Mouse (Mus musculus): Measurements from ENCODE around the gene Xpnpep2. TPM values are rescaled to one million over a fixed set of nuclear protein-coding genes. Genes with fewer than 3 reads are reported as not detected.

The Xpnpep2 gene
- polyA plus RNA-seq, 1 experiment from 2014 or later: 0.72 TPM

GRCm38 (mm10) chrX:48138011-48138410 is 29.5 kb downstream of the Xpnpep2 start:
- WGBS (ENCODE audit: insufficient replicate concordance): 56% methylated on average over 6 of the region's 6 CpGs
- H3K27ac ChIP-seq (ENCODE audit: low read depth, low read length): no peak overlapping the region
- H3K4me2 ChIP-seq: no peak overlapping the region

GRCm38 (mm10) chrX:48138539-48139275 is 30.2 kb downstream of the Xpnpep2 start:
- Histone ChIP-seq H3K4me1 (ENCODE audit: control insufficient read depth, insufficient read depth, low read length) (no peaks in the 10 kb centered on the region; the same call in 1 of the 2 replicates), H3K9ac (ENCODE audit: low read depth, low read length) (no peak overlapping the region), H3K9me3 (replicated peaks; ENCODE audit: control insufficient read depth, low read length) (no peaks in the 10 kb centered on the region), H3K36me3 (ENCODE audit: control insufficient read depth, insufficient read depth, low read length) (no peaks in the 10 kb centered on the region), H3K4me3 (ENCODE audit: low read depth, low read length) (no peak overlapping the region), H3K27me3 (ENCODE audit: control insufficient read depth, insufficient read depth, low read length) (peaks cover 5% of the 10 kb centered on the region), H3K4me2 (no peak overlapping the region), H3K27ac (ENCODE audit: low read depth, low read length) (no peak overlapping the region)
- no peak for ATAC-seq (replicated peaks; ENCODE audit: insufficient number of reproducible peaks, low FRiP score, low TSS enrichment)
- 43% methylated on average over 7 of the region's 7 CpGs for WGBS (ENCODE audit: insufficient replicate concordance)

More at GRCm38 (mm10) chrX:48138011-48138410, 29.5 kb downstream of the Xpnpep2 start:
- peaks cover 5% of the 10 kb centered on the region for H3K27me3 ChIP-seq (ENCODE audit: control insufficient read depth, insufficient read depth, low read length)
- no peaks in the 10 kb centered on the region; the same call in 1 of the 2 replicates for H3K4me1 ChIP-seq (ENCODE audit: control insufficient read depth, insufficient read depth, low read length)
- no peak overlapping the region for H3K9ac ChIP-seq (ENCODE audit: low read depth, low read length)
- ATAC-seq (replicated peaks; ENCODE audit: insufficient number of reproducible peaks, low FRiP score, low TSS enrichment): no peak
- H3K4me3 ChIP-seq (ENCODE audit: low read depth, low read length): no peak overlapping the region
- no peaks in the 10 kb centered on the region for H3K9me3 ChIP-seq (replicated peaks; ENCODE audit: control insufficient read depth, low read length)
- H3K36me3 ChIP-seq (ENCODE audit: control insufficient read depth, insufficient read depth, low read length): no peaks in the 10 kb centered on the region

DNA sequence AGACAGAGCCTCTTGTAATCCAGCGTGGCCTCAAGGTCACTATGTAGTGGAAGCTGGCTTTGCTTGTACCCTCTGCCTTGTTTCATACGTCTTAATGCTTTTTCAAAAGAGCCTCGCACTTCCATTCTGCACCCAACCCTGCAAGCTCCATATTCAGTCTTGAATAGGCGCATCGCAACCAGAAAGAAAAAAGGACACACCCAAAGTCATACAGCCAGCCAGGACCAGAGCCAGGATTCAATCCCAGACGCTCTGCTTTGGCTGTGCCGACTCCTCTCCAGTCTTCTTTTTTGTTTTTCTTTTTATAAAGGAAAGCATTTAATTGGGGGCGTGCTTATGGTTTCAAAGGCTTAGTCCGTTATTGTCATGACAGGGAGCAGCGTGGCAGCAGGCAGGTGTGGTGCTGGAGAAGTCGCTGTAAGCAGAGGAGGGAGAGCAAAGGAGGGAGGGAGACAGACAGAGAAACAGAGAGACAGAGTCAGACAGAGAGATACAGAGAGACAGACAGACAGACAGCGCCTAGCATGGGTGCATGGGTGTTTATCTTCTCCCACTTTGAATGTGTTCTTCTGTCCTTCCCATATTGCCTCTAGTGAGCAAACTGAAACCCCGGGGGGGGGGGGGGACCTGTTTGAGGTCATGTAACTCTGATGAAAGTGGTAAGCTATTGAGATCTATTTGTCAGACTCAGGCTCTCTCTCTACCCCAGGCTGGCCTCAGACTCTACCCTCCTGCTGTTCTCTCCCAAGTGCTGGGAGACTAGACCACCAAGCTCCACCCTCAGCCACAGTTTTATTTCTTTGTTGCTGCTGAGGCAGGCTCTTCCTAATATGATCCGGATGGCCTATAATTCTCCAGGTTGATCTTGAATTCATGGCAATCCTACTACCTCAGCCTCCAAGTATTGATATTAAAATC is 31.1 kb downstream of the Xpnpep2 start:
- H3K36me3 ChIP-seq (ENCODE audit: control insufficient read depth, insufficient read depth, low read length): no peaks in the 10 kb centered on the region
- peaks cover 5% of the 10 kb centered on the region for H3K27me3 ChIP-seq (ENCODE audit: control insufficient read depth, insufficient read depth, low read length)
- H3K27ac ChIP-seq (ENCODE audit: low read depth, low read length): no peak overlapping the region
- H3K9ac ChIP-seq (ENCODE audit: low read depth, low read length): no peak overlapping the region
- no peak overlapping the region for H3K4me3 ChIP-seq (ENCODE audit: low read depth, low read length)
- H3K9me3 ChIP-seq (replicated peaks; ENCODE audit: control insufficient read depth, low read length): no peaks in the 10 kb centered on the region
- H3K4me2 ChIP-seq: no peak overlapping the region
- ATAC-seq (replicated peaks; ENCODE audit: insufficient number of reproducible peaks, low FRiP score, low TSS enrichment): no peak
- H3K4me1 ChIP-seq (ENCODE audit: control insufficient read depth, insufficient read depth, low read length): no peaks in the 10 kb centered on the region; the same call in 1 of the 2 replicates
- WGBS (ENCODE audit: insufficient replicate concordance): 52% methylated on average over 14 of the region's 14 CpGs

GRCm38 (mm10) chrX:48140286-48140877 is 31.9 kb downstream of the Xpnpep2 start:
- no peaks in the 10 kb centered on the region for H3K36me3 ChIP-seq (ENCODE audit: control insufficient read depth, insufficient read depth, low read length)
- no peak overlapping the region for H3K9ac ChIP-seq (ENCODE audit: low read depth, low read length)
- 43% methylated on average over 3 of the region's 3 CpGs for WGBS (ENCODE audit: insufficient replicate concordance)
- no peak for ATAC-seq (replicated peaks; ENCODE audit: insufficient number of reproducible peaks, low FRiP score, low TSS enrichment)
- H3K4me2 ChIP-seq: no peak overlapping the region
- no peak overlapping the region for H3K27ac ChIP-seq (ENCODE audit: low read depth, low read length)
- no peaks in the 10 kb centered on the region; the same call in 1 of the 2 replicates for H3K4me1 ChIP-seq (ENCODE audit: control insufficient read depth, insufficient read depth, low read length)
- peaks cover 2% of the 10 kb centered on the region; the same call in 1 of the 2 replicates for H3K27me3 ChIP-seq (ENCODE audit: control insufficient read depth, insufficient read depth, low read length)
- no peak overlapping the region for H3K4me3 ChIP-seq (ENCODE audit: low read depth, low read length)
- no peaks in the 10 kb centered on the region for H3K9me3 ChIP-seq (replicated peaks; ENCODE audit: control insufficient read depth, low read length)

DNA sequence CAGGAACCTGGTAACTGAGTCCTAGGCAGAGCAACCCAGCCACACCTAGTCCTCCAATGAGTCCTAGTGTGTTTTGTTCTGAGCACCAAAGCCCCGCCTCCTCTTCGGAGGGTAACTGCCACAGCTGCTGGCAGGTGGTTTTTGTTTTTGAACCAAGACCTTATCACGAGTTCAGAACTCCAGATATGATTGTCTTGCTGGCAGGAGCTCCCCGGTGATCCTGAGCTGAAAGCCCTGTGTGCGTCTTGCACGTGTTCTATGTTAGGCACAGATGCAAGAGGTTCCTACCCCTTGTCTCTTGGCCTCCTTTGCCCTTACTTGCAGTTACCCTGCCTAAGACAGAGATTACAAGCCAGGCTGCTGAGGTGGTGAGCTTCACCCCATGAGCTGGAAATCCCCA is 33.0 kb downstream of the Xpnpep2 start:
- 59% methylated on average over 6 of the region's 6 CpGs for WGBS (ENCODE audit: insufficient replicate concordance)
- H3K27ac ChIP-seq (ENCODE audit: low read depth, low read length): no peak overlapping the region

GRCm38 (mm10) chrX:48143415-48144335 is 35.1 kb downstream of the Xpnpep2 start:
- ATAC-seq (replicated peaks; ENCODE audit: insufficient number of reproducible peaks, low FRiP score, low TSS enrichment): 0 out of 2 replicates have a peak, but pooled peaks have one; percentile 49
- Histone ChIP-seq H3K4me3 (ENCODE audit: low read depth, low read length) (peak overlapping the region; percentile 25; the same call in 1 of the 2 replicates), H3K4me2 (peak overlapping the region; percentile 52), H3K27ac (ENCODE audit: low read depth, low read length) (no peak overlapping the region), H3K9ac (ENCODE audit: low read depth, low read length) (peak overlapping the region; percentile 28; the same call in 1 of the 2 replicates), H3K9me3 (replicated peaks; ENCODE audit: control insufficient read depth, low read length) (no peaks in the 10 kb centered on the region), H3K4me1 (ENCODE audit: control insufficient read depth, insufficient read depth, low read length) (no peaks in the 10 kb centered on the region), H3K27me3 (ENCODE audit: control insufficient read depth, insufficient read depth, low read length) (no peaks in the 10 kb centered on the region), H3K36me3 (ENCODE audit: control insufficient read depth, insufficient read depth, low read length) (no peaks in the 10 kb centered on the region)
- WGBS (ENCODE audit: insufficient replicate concordance): 37% methylated on average over 26 of the region's 26 CpGs

More for the DNA sequence above, 33.0 kb downstream of the Xpnpep2 start:
- H3K4me2 ChIP-seq: no peak overlapping the region
- no peak overlapping the region for H3K9ac ChIP-seq (ENCODE audit: low read depth, low read length)
- no peak for ATAC-seq (replicated peaks; ENCODE audit: insufficient number of reproducible peaks, low FRiP score, low TSS enrichment)
- no peaks in the 10 kb centered on the region for H3K36me3 ChIP-seq (ENCODE audit: control insufficient read depth, insufficient read depth, low read length)
- no peaks in the 10 kb centered on the region for H3K9me3 ChIP-seq (replicated peaks; ENCODE audit: control insufficient read depth, low read length)
- H3K4me1 ChIP-seq (ENCODE audit: control insufficient read depth, insufficient read depth, low read length): no peaks in the 10 kb centered on the region; the same call in 1 of the 2 replicates
- no peak overlapping the region for H3K4me3 ChIP-seq (ENCODE audit: low read depth, low read length)
- H3K27me3 ChIP-seq (ENCODE audit: control insufficient read depth, insufficient read depth, low read length): peaks cover 2% of the 10 kb centered on the region; the same call in 1 of the 2 replicates

GRCm38 (mm10) chrX:48146262-48146661 is 37.7 kb downstream of the Xpnpep2 start, which contains the start of gene Sash3:
Gene Sash3 (plus strand): TSS chrX:48146436.
- H3K4me1 ChIP-seq (ENCODE audit: control insufficient read depth, insufficient read depth, low read length): no peaks in the 10 kb centered on the region
- H3K4me3 ChIP-seq (ENCODE audit: low read depth, low read length): no peak within 1 kb of the TSS
- no peak within 1 kb of the TSS for H3K4me2 ChIP-seq
- WGBS (ENCODE audit: insufficient replicate concordance): 82% methylated on average over 4 of the region's 4 CpGs
- H3K27me3 ChIP-seq (ENCODE audit: control insufficient read depth, insufficient read depth, low read length): no peaks in the 10 kb centered on the region
- no peak within 1 kb of the TSS for H3K27ac ChIP-seq (ENCODE audit: low read depth, low read length)
- no peaks in the 10 kb centered on the region for H3K36me3 ChIP-seq (ENCODE audit: control insufficient read depth, insufficient read depth, low read length)
- H3K9me3 ChIP-seq (replicated peaks; ENCODE audit: control insufficient read depth, low read length): no peaks in the 10 kb centered on the region
- H3K9ac ChIP-seq (ENCODE audit: low read depth, low read length): no peak within 1 kb of the TSS
- ATAC-seq (replicated peaks; ENCODE audit: insufficient number of reproducible peaks, low FRiP score, low TSS enrichment): no peak

All from heart, embryonic 11.5 days (tissue).